Mouse (Mus musculus) ES-Bruce4 (cell line): Measurements from ENCODE around the gene Bend4.

Experiments used
- CTCF ChIP-seq: IDR thresholded peaks from one replicate; pipeline ENCODE4 v1.8.1; 2011; ENCODE audit warnings: low read depth, low read length
- POLR2A ChIP-seq: IDR thresholded peaks from one replicate; pipeline ENCODE4 v1.8.1; 2011; ENCODE audit warnings: low read length; ENCODE audit not compliant: insufficient read depth

- TF ChIP-seq CTCF (no peak), POLR2A (no peak)
Measured at GRCm38 (mm10) chr5:67377044-67377621, 51.0 kb downstream of the Bend4 start.
